Mouse (Mus musculus): ENCODE results near the gene Olfr147.

- TF ChIP-seq CTCF (IDR thresholded peaks at IDR 0.05; ENCODE audit: low read depth, low read length) (no peak), POLR2A (IDR thresholded peaks at IDR 0.05; ENCODE audit: borderline replicate concordance, low read depth, low read length) (no peak)
These were observed at the start of gene Olfr147 for GRCm38 (mm10) chr9:38401398-38401797.
